Mouse (Mus musculus): Measurements from ENCODE around the gene Ergic3. TPM values are rescaled to one million over a fixed set of nuclear protein-coding genes. Genes with fewer than 3 reads are reported as not detected.

Ergic3 gene
- polyA plus RNA-seq, 1 experiment from 2014 or later = 379 TPM

GRCm38 (mm10) chr2:156039390-156039789 is 31.5 kb downstream of the Ergic3 start:
- Histone ChIP-seq H3K27ac (replicated peaks; ENCODE audit: low read depth, low read length) (no peak overlapping the region), H3K4me3 (replicated peaks; ENCODE audit: low read depth, low read length) (no peak overlapping the region), H3K4me1 (ENCODE audit: control insufficient read depth, insufficient read depth, low read length) (no peaks in the 10 kb centered on the region), H3K9ac (replicated peaks; ENCODE audit: low read length) (no peak overlapping the region), H3K4me2 (ENCODE audit: low read length) (no peak overlapping the region), H3K9me3 (ENCODE audit: control insufficient read depth, low read length) (no peaks in the 10 kb centered on the region), H3K27me3 (ENCODE audit: control insufficient read depth, insufficient read depth, low read length) (no peaks in the 10 kb centered on the region), H3K36me3 (ENCODE audit: control insufficient read depth, insufficient read depth, low read length) (no peaks in the 10 kb centered on the region)
- WGBS = 92% methylated on average over 3 of the region's 3 CpGs
- DNase-seq (no peak), ATAC-seq (ENCODE audit: low FRiP score, low TSS enrichment) (no peak)

GRCm38 (mm10) chr2:156042903-156043302 is 35.1 kb downstream of the Ergic3 start:
- Histone ChIP-seq H3K36me3 (ENCODE audit: control insufficient read depth, insufficient read depth, low read length) (no peaks in the 10 kb centered on the region), H3K9me3 (ENCODE audit: control insufficient read depth, low read length) (no peaks in the 10 kb centered on the region), H3K4me3 (replicated peaks; ENCODE audit: low read depth, low read length) (no peak overlapping the region), H3K4me1 (ENCODE audit: control insufficient read depth, insufficient read depth, low read length) (no peaks in the 10 kb centered on the region), H3K9ac (replicated peaks; ENCODE audit: low read length) (no peak overlapping the region), H3K27me3 (ENCODE audit: control insufficient read depth, insufficient read depth, low read length) (no peaks in the 10 kb centered on the region), H3K27ac (replicated peaks; ENCODE audit: low read depth, low read length) (no peak overlapping the region), H3K4me2 (ENCODE audit: low read length) (no peak overlapping the region)
- DNase-seq (no peak), ATAC-seq (ENCODE audit: low FRiP score, low TSS enrichment) (no peak)
- 87% methylated on average over 8 of the region's 8 CpGs for WGBS

GRCm38 (mm10) chr2:156047929-156048328 is 40.1 kb downstream of the Ergic3 start:
- Histone ChIP-seq H3K4me1 (ENCODE audit: control insufficient read depth, insufficient read depth, low read length) (no peaks in the 10 kb centered on the region), H3K27me3 (ENCODE audit: control insufficient read depth, insufficient read depth, low read length) (no peaks in the 10 kb centered on the region), H3K27ac (replicated peaks; ENCODE audit: low read depth, low read length) (no peak overlapping the region), H3K9me3 (ENCODE audit: control insufficient read depth, low read length) (no peaks in the 10 kb centered on the region), H3K36me3 (ENCODE audit: control insufficient read depth, insufficient read depth, low read length) (no peaks in the 10 kb centered on the region), H3K4me2 (ENCODE audit: low read length) (no peak overlapping the region), H3K9ac (replicated peaks; ENCODE audit: low read length) (no peak overlapping the region), H3K4me3 (replicated peaks; ENCODE audit: low read depth, low read length) (no peak overlapping the region)
- WGBS = 6% methylated on average over 19 of the region's 19 CpGs
- DNase-seq = no peak
- no peak for ATAC-seq (ENCODE audit: low FRiP score, low TSS enrichment)

- no peaks in the 10 kb centered on the region for H3K9me3 ChIP-seq (ENCODE audit: control insufficient read depth, low read length)
- H3K36me3 ChIP-seq (ENCODE audit: control insufficient read depth, insufficient read depth, low read length) = no peaks in the 10 kb centered on the region
- no peaks in the 10 kb centered on the region for H3K4me1 ChIP-seq (ENCODE audit: control insufficient read depth, insufficient read depth, low read length)
- DNase-seq = no peak
- H3K27ac ChIP-seq (replicated peaks; ENCODE audit: low read depth, low read length) = no peak within 1 kb of the TSS
- no peak for ATAC-seq (ENCODE audit: low FRiP score, low TSS enrichment)
- no peak within 1 kb of the TSS for H3K4me2 ChIP-seq (ENCODE audit: low read length)
- no peak within 1 kb of the TSS for H3K9ac ChIP-seq (replicated peaks; ENCODE audit: low read length)
- no peak within 1 kb of the TSS for H3K4me3 ChIP-seq (replicated peaks; ENCODE audit: low read depth, low read length)
- WGBS = 85% methylated on average over 9 of the region's 9 CpGs
- no peaks in the 10 kb centered on the region for H3K27me3 ChIP-seq (ENCODE audit: control insufficient read depth, insufficient read depth, low read length)
Measured at GRCm38 (mm10) chr2:156052816-156053215, 45.0 kb downstream of the Ergic3 start, which contains the start of gene Fer1l4. TSS of gene Fer1l4 (minus strand) at chr2:156052947.

- Histone ChIP-seq H3K9me3 (ENCODE audit: control insufficient read depth, low read length) (no peaks in the 10 kb centered on the region), H3K27me3 (ENCODE audit: control insufficient read depth, insufficient read depth, low read length) (no peaks in the 10 kb centered on the region), H3K27ac (replicated peaks; ENCODE audit: low read depth, low read length) (peak within 1 kb of the TSS; percentile 85), H3K4me2 (ENCODE audit: low read length) (peak within 1 kb of the TSS; percentile 94), H3K9ac (replicated peaks; ENCODE audit: low read length) (peak within 1 kb of the TSS; percentile 80), H3K4me3 (replicated peaks; ENCODE audit: low read depth, low read length) (peak within 1 kb of the TSS; percentile 71), H3K36me3 (ENCODE audit: control insufficient read depth, insufficient read depth, low read length) (peaks cover 24% of the 10 kb centered on the region), H3K4me1 (ENCODE audit: control insufficient read depth, insufficient read depth, low read length) (peaks cover 10% of the 10 kb centered on the region; the same call in 1 of the 2 replicates)
- WGBS = under 1% methylated on average over 69 of the region's 81 CpGs
- ATAC-seq (ENCODE audit: low FRiP score, low TSS enrichment) (peak; percentile 87), DNase-seq (peak; percentile 88)
Measured at GRCm38 (mm10) chr2:156065099-156066041, 57.5 kb downstream of the Ergic3 start, which contains the start of gene Spag4. TSS of gene Spag4 (plus strand) at chr2:156065175.

GRCm38 (mm10) chr2:156066126-156066525 is 58.3 kb downstream of the Ergic3 start:
- peaks cover 10% of the 10 kb centered on the region; the same call in 1 of the 2 replicates for H3K4me1 ChIP-seq (ENCODE audit: control insufficient read depth, insufficient read depth, low read length)
- no peak overlapping the region for H3K27ac ChIP-seq (replicated peaks; ENCODE audit: low read depth, low read length)
- H3K9me3 ChIP-seq (ENCODE audit: control insufficient read depth, low read length) = no peaks in the 10 kb centered on the region
- H3K9ac ChIP-seq (replicated peaks; ENCODE audit: low read length) = peak overlapping the region; percentile 80
- no peaks in the 10 kb centered on the region for H3K27me3 ChIP-seq (ENCODE audit: control insufficient read depth, insufficient read depth, low read length)
- DNase-seq = no peak
- no peak for ATAC-seq (ENCODE audit: low FRiP score, low TSS enrichment)
- peak overlapping the region; percentile 94 for H3K4me2 ChIP-seq (ENCODE audit: low read length)
- 35% methylated on average over 10 of the region's 10 CpGs for WGBS
- H3K4me3 ChIP-seq (replicated peaks; ENCODE audit: low read depth, low read length) = peak overlapping the region; percentile 71
- peaks cover 30% of the 10 kb centered on the region for H3K36me3 ChIP-seq (ENCODE audit: control insufficient read depth, insufficient read depth, low read length)

Other genes starting within 250 kb of the Ergic3 start
- gene Mmp24, start 232.7 kb upstream of the Ergic3 start, polyA plus RNA-seq (2014; fragmentation: Nextera tagmentation; extraction: Ambion mirVana) = 17.7 and 24.6 TPM in 2 replicates
- gene BC029722, start 188.6 kb upstream of the Ergic3 start, polyA plus RNA-seq (2014; fragmentation: Nextera tagmentation; extraction: Ambion mirVana) = 25.5 and 38.5 TPM in 2 replicates
- gene Eif6, start 181.1 kb upstream of the Ergic3 start, polyA plus RNA-seq (2014; fragmentation: Nextera tagmentation; extraction: Ambion mirVana) = 129 and 134 TPM in 2 replicates
- gene Fam83c, start 173.2 kb upstream of the Ergic3 start, polyA plus RNA-seq (2014; fragmentation: Nextera tagmentation; extraction: Ambion mirVana) = 0.38 and 0.41 TPM in 2 replicates
- gene Uqcc1, start 77.7 kb upstream of the Ergic3 start, polyA plus RNA-seq (2014; fragmentation: Nextera tagmentation; extraction: Ambion mirVana) = 45.0 and 58.6 TPM in 2 replicates
- not detected in 2 replicates for gene Gm15557, start 67.3 kb upstream of the Ergic3 start, polyA plus RNA-seq (2014; fragmentation: Nextera tagmentation; extraction: Ambion mirVana)
- gene Gdf5, start 62.7 kb upstream of the Ergic3 start, polyA plus RNA-seq (2014; fragmentation: Nextera tagmentation; extraction: Ambion mirVana) = 0.36 and 0.70 TPM in 2 replicates
- 10.6 and 12.8 TPM in 2 replicates for gene Cep250, start 51.6 kb upstream of the Ergic3 start, polyA plus RNA-seq (2014; fragmentation: Nextera tagmentation; extraction: Ambion mirVana)
- gene 6430550D23Rik, start 68 bp upstream of the Ergic3 start, polyA plus RNA-seq (2014; fragmentation: Nextera tagmentation; extraction: Ambion mirVana) = 1.5 and 1.7 TPM in 2 replicates
- 0.09 TPM in 1 of 2 replicates, not detected in the other for gene Fer1l4, start 44.9 kb downstream of the Ergic3 start, polyA plus RNA-seq (2014; fragmentation: Nextera tagmentation; extraction: Ambion mirVana)
- 4.7 and 6.0 TPM in 2 replicates for gene Spag4, start 57.1 kb downstream of the Ergic3 start, polyA plus RNA-seq (2014; fragmentation: Nextera tagmentation; extraction: Ambion mirVana)
- gene Cpne1, start 103.9 kb downstream of the Ergic3 start, polyA plus RNA-seq (2014; fragmentation: Nextera tagmentation; extraction: Ambion mirVana) = 21.4 and 23.2 TPM in 2 replicates
- 23.6 and 34.0 TPM in 2 replicates for gene Rbm12, start 103.9 kb downstream of the Ergic3 start, polyA plus RNA-seq (2014; fragmentation: Nextera tagmentation; extraction: Ambion mirVana)
- 5.8 and 19.2 TPM in 2 replicates for gene Gm28036, start 119.0 kb downstream of the Ergic3 start, polyA plus RNA-seq (2014; fragmentation: Nextera tagmentation; extraction: Ambion mirVana)
- 413 and 563 TPM in 2 replicates for gene Romo1, start 136.0 kb downstream of the Ergic3 start, polyA plus RNA-seq (2014; fragmentation: Nextera tagmentation; extraction: Ambion mirVana)
- gene Nfs1, start 136.1 kb downstream of the Ergic3 start, polyA plus RNA-seq (2014; fragmentation: Nextera tagmentation; extraction: Ambion mirVana) = 29.7 and 30.8 TPM in 2 replicates
- gene Rbm39, start 172.2 kb downstream of the Ergic3 start, polyA plus RNA-seq (2014; fragmentation: Nextera tagmentation; extraction: Ambion mirVana) = 484 and 514 TPM in 2 replicates
- gene Phf20, start 188.4 kb downstream of the Ergic3 start, polyA plus RNA-seq (2014; fragmentation: Nextera tagmentation; extraction: Ambion mirVana) = 110 and 120 TPM in 2 replicates